Mouse (Mus musculus): ENCODE measurements around the gene Plin4.

DNA sequence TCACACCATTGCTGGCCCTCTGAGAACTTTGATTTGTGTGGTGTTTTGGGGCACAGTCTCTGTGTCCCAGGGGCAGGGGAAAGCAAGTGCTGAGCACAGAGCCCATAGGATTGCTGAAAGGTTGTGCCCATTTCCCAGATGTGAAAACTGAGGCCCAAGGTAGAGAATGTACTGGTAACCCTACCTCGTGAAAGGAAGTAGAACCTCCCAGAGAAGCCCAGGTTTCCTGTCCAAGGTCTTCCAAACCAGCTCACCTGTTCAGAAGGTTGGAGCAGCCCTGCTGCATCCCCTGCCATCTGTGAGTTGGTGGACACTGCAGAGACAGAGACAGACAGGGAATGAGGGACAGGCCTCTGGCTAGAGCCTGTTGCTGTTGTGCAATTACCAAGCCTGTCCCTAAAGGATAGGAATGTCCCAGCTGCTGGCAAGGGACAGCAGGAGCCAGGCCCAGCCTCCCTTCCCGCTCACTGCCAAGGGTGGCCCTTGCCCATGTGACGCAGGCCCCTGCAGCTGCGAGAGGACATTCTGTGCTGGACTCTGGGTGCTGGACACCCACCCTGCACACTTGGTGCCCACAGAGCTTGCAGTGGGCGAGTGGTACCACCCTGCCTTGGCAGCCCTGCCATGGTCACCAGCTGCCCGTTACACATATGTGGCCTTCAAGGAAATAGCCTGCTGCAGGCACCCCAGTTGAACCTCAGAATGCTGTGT lies 1.1 kb downstream of the Plin4 start:
- TF ChIP-seq POLR2A (IDR thresholded peaks at IDR 0.05; ENCODE audit: insufficient read length, low read depth) = no peak
- peak; percentile 58; the same call in 1 of the 2 replicates for TF ChIP-seq CEBPB (IDR thresholded peaks at IDR 0.05; ENCODE audit: insufficient read depth, poor library complexity, severe bottlenecking)
- TF ChIP-seq TCF12 (IDR thresholded peaks at IDR 0.05; ENCODE audit: insufficient read depth, poor library complexity, severe bottlenecking) = no peak
- no peak for TF ChIP-seq USF1 (IDR thresholded peaks at IDR 0.05; ENCODE audit: low read depth)

Measured in myocyte (in vitro differentiated cells).